Mouse (Mus musculus) forebrain, embryonic 14.5 days (tissue): ENCODE measurements around the gene Lix1. TPM values are rescaled to one million over a fixed set of nuclear protein-coding genes. Genes with fewer than 3 reads are reported as not detected.

Experiments
- ATAC-seq: fragments of 200-750 bp; cut with Nextera tagmentation; 2 replicates; pipeline ENCODE4 v1.8.0; 2017; ENCODE audit warnings: mild to moderate bottlenecking, moderate library complexity
- DNase-seq: peaks from one replicate; pipeline ENCODE4 v3.0.0-alpha.2; 2015; ENCODE audit warnings: low spot score
- H3K27ac ChIP-seq: fragments of 300-500 bp; sonication (generic); 2 replicates; pipeline ENCODE4 v1.5.1; 2014; ENCODE audit warnings: low read depth, mild to moderate bottlenecking, control low read depth, low read length, moderate library complexity
- H3K27me3 ChIP-seq: fragments of 300-500 bp; sonication (generic); replicated peaks from 2 replicates; pipeline ENCODE4 v1.6.1; 2014; ENCODE audit warnings: low read length, control low read depth, mixed read lengths; ENCODE audit not compliant: control insufficient read depth, insufficient read depth
- H3K36me3 ChIP-seq: fragments of 300-500 bp; sonication (generic); 2 replicates; pipeline ENCODE4 v1.6.1; 2014; ENCODE audit warnings: low read length, control low read depth; ENCODE audit not compliant: control insufficient read depth, insufficient read depth
- H3K4me1 ChIP-seq: fragments of 300-500 bp; sonication (generic); 2 replicates; pipeline ENCODE4 v1.6.1; 2014; ENCODE audit warnings: antibody characterized with exemption, low read length, control low read depth; ENCODE audit not compliant: control insufficient read depth, insufficient read depth
- H3K4me2 ChIP-seq: fragments of 300-500 bp; sonication (generic); 2 replicates; pipeline ENCODE4 v1.6.1; 2014; ENCODE audit warnings: mild to moderate bottlenecking, control low read depth, low read length
- H3K4me3 ChIP-seq: fragments of 300-500 bp; sonication (generic); 2 replicates; pipeline ENCODE4 v1.5.1; 2014; ENCODE audit warnings: low read depth, low read length, control low read depth
- H3K9ac ChIP-seq: fragments of 300-500 bp; sonication (generic); 2 replicates; pipeline ENCODE4 v1.6.1; 2014; ENCODE audit warnings: mild to moderate bottlenecking, low read length, control low read depth, moderate library complexity
- H3K9me3 ChIP-seq: fragments of 300-500 bp; sonication (generic); replicated peaks from 2 replicates; pipeline ENCODE4 v1.6.1; 2016; ENCODE audit warnings: low read length, control low read depth, mixed read lengths; ENCODE audit not compliant: control insufficient read depth
- WGBS: fragments of 180-500 bp; shearing (Covaris S2); extraction: QIAGEN DNeasy Blood & Tissue Kit; methylation state at CpG from one replicate; pipeline ENCODE4 v1.1.7; 2014; 5-methylcytosine and 5-hydroxymethylcytosine counted together
- polyA plus RNA-seq: library from polyadenylated mRNA; unstranded; fragments of >200 nt; fragmentation: Nextera tagmentation; extraction: Ambion mirVana; gene quantifications from 2 replicates; pipeline ENCODE4 v1.2.1, GENCODE M21; 2014

Gene Lix1
- polyA plus RNA-seq, result 25.0 and 26.9 TPM in 2 replicates

- 15% methylated on average over 6 of the region's 6 CpGs for WGBS
- H3K27ac ChIP-seq, result peak within 1 kb of the TSS; percentile 82
- peak within 1 kb of the TSS; percentile 60 for H3K9ac ChIP-seq
- DNase-seq, result peak; percentile 98
- H3K9me3 ChIP-seq, result no peaks in the 10 kb centered on the region
- peak within 1 kb of the TSS; percentile 24 for H3K4me3 ChIP-seq
- peak; percentile 99 for ATAC-seq
- no peaks in the 10 kb centered on the region for H3K27me3 ChIP-seq
- H3K4me2 ChIP-seq, result peak within 1 kb of the TSS; percentile 50
- H3K36me3 ChIP-seq, result no peaks in the 10 kb centered on the region
- H3K4me1 ChIP-seq, result peaks cover 26% of the 10 kb centered on the region
Observed at GRCm38 (mm10) chr17:17402222-17403004, at the start of gene Lix1. Gene Lix1 (plus strand): TSS chr17:17402672.

DNA sequence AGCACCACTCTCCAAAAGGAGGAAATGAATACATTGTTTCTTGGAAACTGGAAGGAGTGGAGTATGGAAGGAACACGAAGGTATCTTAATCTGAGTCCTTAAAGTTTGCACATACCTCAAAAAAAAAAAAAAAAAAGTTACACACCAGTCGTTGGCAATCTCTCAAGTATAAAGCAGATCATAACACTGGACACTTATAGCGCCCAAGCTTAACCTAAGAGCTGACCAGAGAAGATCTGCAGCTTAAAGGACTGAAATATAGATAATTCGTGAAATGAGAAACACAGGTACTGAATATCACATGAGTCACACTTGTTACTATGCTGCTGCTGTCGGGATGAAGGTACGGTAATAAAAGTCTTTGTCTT, 28.9 kb upstream of the Lix1 start:
- Histone ChIP-seq H3K36me3 (peaks cover 11% of the 10 kb centered on the region), H3K27ac (peak overlapping the region; percentile 66; the same call in 1 of the 2 replicates), H3K4me1 (peaks cover 10% of the 10 kb centered on the region), H3K27me3 (no peaks in the 10 kb centered on the region), H3K4me3 (peak overlapping the region; percentile 69), H3K4me2 (peak overlapping the region; percentile 72), H3K9me3 (no peaks in the 10 kb centered on the region), H3K9ac (peak overlapping the region; percentile 83)
- DNase-seq, result no peak
- 3% methylated on average over 6 of the region's 6 CpGs for WGBS
- ATAC-seq, result peak; percentile 24

DNA sequence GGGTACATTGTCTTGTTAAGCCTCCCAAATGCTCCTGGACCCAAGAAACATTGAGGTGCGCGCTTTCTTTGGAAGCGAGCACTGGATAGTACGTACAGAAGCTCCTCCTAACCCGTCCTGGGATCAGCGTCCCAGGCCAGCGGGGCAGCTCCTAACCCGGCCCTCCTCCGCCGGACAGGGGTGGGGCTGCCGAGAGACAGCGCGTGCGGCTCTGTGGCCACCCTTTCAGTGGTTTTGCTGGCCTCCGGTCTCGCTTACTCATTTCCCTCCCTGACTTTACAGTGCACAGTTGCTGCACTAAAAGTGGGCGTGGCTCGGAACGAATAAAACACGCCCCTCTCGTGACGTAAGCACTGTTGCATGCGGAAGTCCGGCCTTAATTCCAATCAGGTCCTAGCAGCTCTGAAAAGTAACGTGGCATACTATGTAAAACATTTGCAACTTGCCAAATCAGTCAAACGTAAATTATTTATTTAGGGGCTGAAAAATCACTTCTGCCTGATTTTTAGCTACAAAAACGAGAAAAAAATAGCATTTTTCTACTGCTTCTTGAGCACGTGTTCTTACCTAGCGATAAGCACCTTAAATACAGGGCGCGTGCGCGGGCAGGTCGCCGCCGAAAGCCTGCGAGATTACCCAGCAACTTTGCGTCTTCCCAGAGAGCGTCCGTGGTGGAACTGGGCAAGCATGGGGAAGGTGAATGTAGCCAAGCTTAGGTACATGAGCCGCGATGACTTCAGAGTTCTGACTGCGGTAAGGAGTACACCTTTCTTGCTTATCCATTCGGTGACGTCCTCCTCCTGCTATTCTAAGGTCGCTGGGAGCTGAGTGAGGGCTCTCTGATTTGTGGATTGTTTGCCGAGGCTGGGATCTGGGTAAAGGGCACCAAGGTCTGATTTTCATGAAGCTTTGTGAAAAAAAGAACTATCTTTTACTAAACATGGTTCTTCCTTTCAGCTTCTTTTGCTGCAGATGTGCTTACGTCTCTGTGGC, 28.3 kb upstream of the Lix1 start, which contains the start of gene Riok2:
Gene Riok2 (plus strand): TSS at position 392 of the 993 bp plus-strand sequence.
- H3K4me3 ChIP-seq, result peak within 1 kb of the TSS; percentile 69

GRCm38 (mm10) chr17:17375581-17375980, 26.9 kb upstream of the Lix1 start:
- 88% methylated on average over 3 of the region's 3 CpGs for WGBS
- Histone ChIP-seq H3K27ac (no peak overlapping the region), H3K36me3 (peaks cover 17% of the 10 kb centered on the region), H3K4me1 (peaks cover 10% of the 10 kb centered on the region), H3K4me3 (peak overlapping the region; percentile 69; the same call in 1 of the 2 replicates), H3K9ac (peak overlapping the region; percentile 83), H3K27me3 (no peaks in the 10 kb centered on the region), H3K4me2 (peak overlapping the region; percentile 72), H3K9me3 (no peaks in the 10 kb centered on the region)
- ATAC-seq (no peak), DNase-seq (no peak)

More for the DNA sequence above, 28.3 kb upstream of the Lix1 start, which contains the start of gene Riok2:
- DNase-seq (peak; percentile 99), ATAC-seq (peak; percentile 97)
- Histone ChIP-seq H3K4me1 (peaks cover 10% of the 10 kb centered on the region), H3K27ac (peak within 1 kb of the TSS; percentile 66), H3K9ac (peak within 1 kb of the TSS; percentile 83), H3K4me2 (peak within 1 kb of the TSS; percentile 72), H3K27me3 (no peaks in the 10 kb centered on the region), H3K36me3 (peaks cover 16% of the 10 kb centered on the region), H3K9me3 (no peaks in the 10 kb centered on the region)
- under 1% methylated on average over 48 of the region's 48 CpGs for WGBS

DNA sequence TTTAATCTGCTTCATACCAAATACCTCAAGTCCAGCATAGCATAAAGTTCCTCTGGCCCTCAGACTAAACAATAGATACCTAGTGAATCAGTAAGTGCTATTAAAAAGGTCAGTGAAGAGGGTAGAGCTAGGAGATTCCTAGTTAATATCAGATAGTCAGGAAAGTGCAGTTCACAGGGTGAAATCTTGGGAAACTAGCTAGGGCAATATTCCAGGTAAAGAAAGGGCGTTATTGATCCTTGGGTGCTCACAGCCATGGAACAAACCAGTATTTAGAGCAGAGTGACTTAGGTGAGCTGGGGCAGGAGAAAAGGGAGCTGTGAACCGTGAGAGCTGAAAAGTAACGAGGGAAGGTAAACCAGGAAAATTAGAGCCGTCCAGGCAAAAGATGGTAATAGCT, 18.8 kb upstream of the Lix1 start:
- Histone ChIP-seq H3K4me3 (no peak overlapping the region), H3K9ac (no peak overlapping the region), H3K4me2 (no peak overlapping the region), H3K9me3 (no peaks in the 10 kb centered on the region), H3K4me1 (no peaks in the 10 kb centered on the region), H3K27me3 (no peaks in the 10 kb centered on the region), H3K27ac (no peak overlapping the region), H3K36me3 (peaks cover 56% of the 10 kb centered on the region)
- ATAC-seq, result no peak
- DNase-seq, result no peak
- 86% methylated on average over 4 of the region's 4 CpGs for WGBS

DNA sequence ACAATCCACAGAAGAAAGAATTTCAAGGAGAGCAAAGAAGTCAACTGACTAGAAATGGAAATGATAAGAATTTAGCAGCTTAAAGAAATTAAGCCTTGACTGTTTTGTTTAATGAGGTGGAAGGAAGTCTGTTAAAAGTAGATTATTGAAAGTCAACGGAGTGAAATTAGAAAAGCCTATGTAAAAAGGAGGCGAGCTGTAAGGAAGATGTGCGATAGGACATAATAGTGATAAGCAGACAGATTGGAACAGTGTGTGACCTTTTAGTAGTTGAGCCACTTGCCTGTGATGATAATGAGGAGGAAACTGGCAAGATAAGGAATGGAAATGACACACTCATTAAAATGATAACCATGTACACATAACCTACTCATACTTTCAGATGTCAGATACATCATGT, 18.0 kb upstream of the Lix1 start:
- peaks cover 59% of the 10 kb centered on the region for H3K36me3 ChIP-seq
- no peaks in the 10 kb centered on the region for H3K9me3 ChIP-seq
- no peaks in the 10 kb centered on the region for H3K4me1 ChIP-seq
- H3K27me3 ChIP-seq, result no peaks in the 10 kb centered on the region
- no peak overlapping the region for H3K9ac ChIP-seq
- no peak overlapping the region for H3K27ac ChIP-seq
- H3K4me3 ChIP-seq, result no peak overlapping the region
- ATAC-seq, result no peak
- WGBS, result 92% methylated on average over 3 of the region's 3 CpGs
- no peak for DNase-seq
- no peak overlapping the region for H3K4me2 ChIP-seq

DNA sequence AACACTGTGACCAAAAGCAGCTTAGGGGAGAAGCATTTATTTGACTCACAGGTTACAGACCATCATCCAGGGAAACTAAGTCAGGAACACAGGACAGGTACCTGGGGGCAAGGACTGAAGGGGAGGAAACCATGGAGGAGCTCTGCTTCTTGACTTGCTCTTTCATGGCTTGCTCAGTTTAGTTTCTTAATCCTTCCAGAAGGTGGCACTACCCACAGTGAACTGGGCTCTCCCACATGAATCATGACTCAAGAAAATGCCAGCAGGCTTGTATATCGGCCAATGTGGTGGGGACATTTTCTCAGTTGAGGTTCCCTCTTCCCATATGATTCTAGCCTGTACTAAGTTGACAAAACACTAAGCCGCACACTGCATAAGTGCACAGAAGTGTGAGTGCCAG, 16.4 kb upstream of the Lix1 start:
- no peak overlapping the region for H3K9ac ChIP-seq
- WGBS, result 79% methylated on average over 2 of the region's 2 CpGs
- no peaks in the 10 kb centered on the region for H3K4me1 ChIP-seq
- H3K27ac ChIP-seq, result no peak overlapping the region
- DNase-seq (peak; percentile 14), ATAC-seq (no peak)
- H3K4me2 ChIP-seq, result no peak overlapping the region
- peaks cover 62% of the 10 kb centered on the region for H3K36me3 ChIP-seq
- H3K9me3 ChIP-seq, result no peaks in the 10 kb centered on the region
- no peaks in the 10 kb centered on the region for H3K27me3 ChIP-seq
- H3K4me3 ChIP-seq, result no peak overlapping the region

GRCm38 (mm10) chr17:17391823-17392222, 10.6 kb upstream of the Lix1 start:
- H3K36me3 ChIP-seq, result peaks cover 39% of the 10 kb centered on the region
- ATAC-seq (no peak), DNase-seq (no peak)
- no peak overlapping the region for H3K4me2 ChIP-seq
- H3K27ac ChIP-seq, result peak overlapping the region; percentile 30; the same call in 1 of the 2 replicates
- no peaks in the 10 kb centered on the region for H3K27me3 ChIP-seq
- no peaks in the 10 kb centered on the region for H3K4me1 ChIP-seq
- H3K4me3 ChIP-seq, result no peak overlapping the region
- H3K9ac ChIP-seq, result no peak overlapping the region
- H3K9me3 ChIP-seq, result no peaks in the 10 kb centered on the region
- WGBS, result 91% methylated on average over 4 of the region's 4 CpGs
